Mouse (Mus musculus) c-Kit-positive CD71-positive TER-119-positive erythroid progenitor cells, embryonic 14.5 days (primary cell): ENCODE results near the gene Katna1.

Source experiments
- DNase-seq: peaks from one replicate; pipeline ENCODE4 v3.0.0-alpha.2; 2013; ENCODE audit warnings: low spot score

The Katna1 gene

GRCm38 (mm10) chr10:7779751-7780237 is 54.0 kb downstream of the Katna1 start:
- DNase-seq = no peak

DNA sequence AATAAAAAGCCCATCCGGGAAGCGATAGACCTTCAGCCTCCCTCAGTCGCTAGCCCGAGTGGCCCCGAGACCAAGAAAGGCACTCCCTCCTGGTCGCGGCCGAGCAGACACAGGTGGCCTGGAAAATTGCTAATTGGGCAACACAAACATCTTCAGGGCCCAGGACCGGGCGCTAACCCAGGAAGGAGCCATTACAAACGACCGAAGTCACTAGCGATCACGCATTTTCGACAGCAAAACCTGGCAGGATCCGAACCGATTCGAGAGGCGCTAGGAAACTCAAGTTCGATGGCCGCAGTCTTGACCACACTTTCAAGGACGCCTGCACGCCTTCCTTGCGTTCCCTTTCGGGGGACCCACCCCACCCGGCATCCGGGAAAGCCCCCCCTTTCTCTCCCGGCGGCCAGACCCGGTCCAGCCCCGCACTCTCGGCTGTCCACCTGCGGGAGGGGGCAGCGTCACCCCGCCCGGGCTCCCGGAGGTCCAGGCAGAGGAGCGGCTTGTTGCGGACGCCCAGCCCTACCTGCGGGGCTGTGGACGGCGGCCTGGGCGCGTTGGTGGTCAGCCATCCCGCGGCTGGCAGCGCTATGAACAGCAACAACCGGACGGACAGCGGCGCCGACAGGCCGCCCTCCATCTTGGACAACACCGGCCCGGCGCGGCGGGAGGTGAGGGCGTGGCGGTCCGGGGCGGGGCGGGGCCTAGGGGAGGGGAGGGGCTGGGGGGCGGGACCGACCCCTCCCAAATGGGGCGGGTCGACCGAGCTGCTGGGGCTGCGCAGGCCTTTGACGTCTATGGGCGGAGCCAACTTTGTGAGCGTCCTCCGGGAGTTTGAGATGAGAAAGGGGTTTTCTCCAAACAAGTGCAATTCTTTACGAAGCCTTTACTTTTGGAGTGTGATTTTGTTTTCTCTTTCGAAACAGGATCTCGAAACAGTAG is 54.7 kb downstream of the Katna1 start:
- peak; percentile 87 for DNase-seq

GRCm38 (mm10) chr10:7781214-7781613 is 55.4 kb downstream of the Katna1 start:
- DNase-seq = no peak

DNA sequence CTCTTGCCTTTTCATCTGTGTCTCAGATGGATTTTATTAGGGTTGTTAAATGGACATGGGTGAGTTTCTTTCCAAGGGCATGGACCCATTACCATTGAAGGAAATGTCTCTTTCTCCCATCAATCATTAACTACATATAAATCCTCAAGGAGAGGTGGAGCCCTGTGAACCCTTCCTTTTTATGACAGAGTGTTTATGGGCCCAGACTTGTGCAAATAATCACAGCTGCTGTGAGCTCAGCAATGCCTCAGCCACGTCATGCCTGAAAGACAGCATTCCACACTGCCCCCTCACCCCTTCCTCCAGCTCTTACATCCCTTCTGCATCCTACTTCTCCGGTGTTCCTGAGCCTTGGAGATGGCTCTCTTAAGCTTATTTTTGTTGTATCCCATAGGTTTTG is 61.5 kb downstream of the Katna1 start:
- no peak for DNase-seq

DNA sequence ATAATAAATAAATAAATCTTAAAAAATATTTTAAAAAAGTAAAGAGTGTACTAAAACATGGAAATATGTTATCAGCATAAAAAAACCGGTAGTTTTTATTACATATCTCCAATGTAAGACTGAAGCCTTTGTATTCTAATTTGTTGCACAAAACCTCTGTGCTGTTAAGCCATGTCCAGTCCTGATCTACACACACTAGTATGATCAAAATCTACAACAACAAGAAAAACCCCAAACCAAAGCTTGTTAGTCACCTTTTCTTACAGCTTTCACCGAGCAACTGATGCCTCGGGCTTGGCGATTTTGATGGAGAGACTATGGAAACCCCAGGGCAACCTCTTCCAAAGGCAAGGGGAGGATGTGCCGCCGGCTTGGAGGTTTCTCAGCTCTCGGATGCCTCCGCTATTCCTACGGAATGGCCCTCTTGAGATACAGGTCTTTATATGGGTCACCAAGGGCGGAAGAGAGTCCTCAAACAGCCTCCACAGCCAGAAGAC is 66.5 kb downstream of the Katna1 start:
- no peak for DNase-seq

DNA sequence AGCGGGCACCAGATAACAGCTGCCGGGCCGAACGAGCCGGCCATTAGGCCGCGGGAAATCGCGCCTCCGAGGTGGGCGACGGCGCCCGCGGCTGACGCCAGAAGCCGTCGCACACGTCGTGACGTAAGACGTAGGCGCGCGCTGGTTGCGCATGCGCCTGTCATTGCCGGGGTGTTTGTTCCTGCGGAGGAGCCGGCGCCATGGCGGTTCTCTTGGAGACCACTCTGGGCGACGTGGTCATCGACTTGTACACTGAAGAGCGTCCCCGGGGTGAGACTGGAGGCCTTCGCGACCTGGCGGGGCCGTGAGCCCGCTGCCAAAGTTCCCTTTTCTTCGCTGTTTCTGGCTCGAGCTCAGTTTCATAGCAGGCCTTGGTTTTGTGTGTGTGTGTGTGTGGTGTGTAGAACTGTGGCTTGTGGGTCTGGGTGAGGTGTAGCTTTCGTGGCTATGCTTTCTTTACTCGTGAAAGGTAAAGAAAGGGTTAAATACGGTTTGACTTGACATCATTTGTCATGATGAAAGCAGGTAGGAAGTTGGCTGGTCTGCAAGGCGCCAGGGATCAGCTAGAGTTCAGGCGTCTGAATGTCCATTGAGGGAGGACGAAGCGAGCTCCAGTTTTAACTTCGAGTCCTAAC is 67.1 kb downstream of the Katna1 start, which contains the start of the genes Ginm1 and Ppil4:
Gene Ginm1, minus strand, starts transcription at position 74 of the 635 bp plus-strand sequence.
Gene Ppil4, plus strand, starts transcription at position 141 of the 635 bp plus-strand sequence.
- peak; percentile 91 for DNase-seq

DNA sequence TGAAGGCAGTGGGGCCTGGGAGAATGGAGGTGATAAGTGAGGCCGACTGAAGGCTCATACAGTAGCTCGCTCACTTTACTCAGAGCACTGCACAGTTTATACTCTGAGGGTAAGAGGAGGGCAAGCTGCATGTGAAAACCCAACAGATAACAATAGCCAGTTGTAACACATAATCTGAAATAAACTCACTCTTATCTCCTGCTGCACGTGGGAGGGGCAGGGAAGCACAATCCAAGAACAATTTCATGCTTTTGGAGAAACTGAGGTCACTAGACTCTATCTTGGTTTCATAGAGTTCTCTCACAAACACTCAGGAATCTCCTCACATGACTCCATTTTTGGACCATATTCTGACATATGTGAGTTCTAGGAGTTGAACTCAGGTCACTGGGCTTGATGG is 75.5 kb downstream of the Katna1 start:
- no peak for DNase-seq

DNA sequence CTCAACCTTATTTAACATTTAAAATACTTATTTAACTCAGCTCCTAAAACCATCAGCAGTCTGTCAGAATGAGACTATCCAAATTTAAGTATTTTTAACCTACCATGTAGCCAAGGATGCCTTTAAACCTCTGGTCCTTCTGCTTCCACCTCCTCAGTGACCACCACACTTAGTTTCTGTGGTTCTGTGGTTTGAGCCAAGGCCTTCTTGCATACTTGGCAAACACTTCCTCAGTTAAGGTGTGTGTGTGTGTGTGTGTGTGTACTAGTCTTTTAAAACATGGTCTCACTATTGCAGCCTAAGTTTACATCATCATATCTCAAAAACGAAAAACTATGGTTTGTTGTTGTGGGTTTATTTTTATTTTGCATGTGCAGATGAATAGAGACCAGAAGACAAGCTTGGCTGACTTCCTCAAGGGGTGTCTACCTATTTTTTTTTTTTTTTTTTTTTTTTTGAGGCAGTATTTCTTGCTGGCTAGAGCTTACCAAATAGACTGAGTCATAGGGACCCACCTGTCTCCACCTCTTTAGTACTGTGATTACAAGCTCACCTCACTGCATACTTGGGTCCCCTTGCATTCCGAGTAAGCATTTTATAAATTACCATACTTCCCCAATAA is 76.8 kb downstream of the Katna1 start:
- DNase-seq = no peak

DNA sequence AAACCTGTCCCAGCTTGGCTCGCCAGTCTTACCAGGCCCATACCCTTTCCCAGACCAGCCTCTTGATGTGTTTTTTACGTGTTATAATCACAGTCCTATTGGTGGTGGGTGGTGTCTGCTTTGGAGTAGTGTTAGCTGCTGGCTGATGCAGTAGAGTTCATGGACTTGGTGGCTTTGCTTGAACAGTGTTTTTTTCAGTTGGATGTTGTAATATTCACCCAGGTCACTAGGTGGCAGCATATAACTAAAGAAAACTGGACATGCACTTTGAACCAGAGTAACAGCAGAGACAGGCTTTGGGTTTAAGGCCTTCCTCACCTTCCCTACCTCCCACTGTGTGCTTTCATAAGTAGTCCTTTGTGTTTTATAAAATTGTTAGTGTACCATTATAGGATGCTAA is 84.1 kb downstream of the Katna1 start:
- peak; percentile 69 for DNase-seq
